Mouse (Mus musculus) MEL (cell line): ENCODE results near the gene Lin54. TPM values are rescaled to one million over a fixed set of nuclear protein-coding genes. Genes with fewer than 3 reads are reported as not detected.

Experiments used
- polyA plus RNA-seq, 2 experiments: library from polyadenylated mRNA; stranded (reverse) in 1 of 2; unstranded in 1 of 2; fragments of >175 nt in 1 of 2; fragments of >200 nt in 1 of 2; gene quantifications; 2 replicates each; pipeline versions ENCODE4 v1.2.1 to v1.2.4; 2012; ENCODE audit warnings: low replicate concordance in 2 of 2, low read depth in 1 of 2; ENCODE audit not compliant: insufficient read length in 2 of 2, insufficient read depth in 1 of 2, missing spikeins in 1 of 2
- total RNA-seq: library from RNA; depleted of rRNA; stranded (reverse); fragments of 300-350 nt; gene quantifications from 2 replicates; pipeline ENCODE4 v1.2.3, GENCODE M21; 2012; rRNA removed

Lin54 gene
- total and polyA plus RNA-seq, 3 experiments = 14.1 to 16.0 TPM; not detected in 1

Other genes with a start within 250 kb of the Lin54 start
- gene Sec31a, start 84.4 kb downstream of the Lin54 start, total RNA-seq = 60.5 and 61.2 TPM in 2 replicates
- 100 to 1,000 TPM in 1 of 2 experiments, not detected in 1; 165 TPM for gene Sec31a, start 84.4 kb downstream of the Lin54 start, polyA plus RNA-seq
- gene Cops4, start 17.7 kb upstream of the Lin54 start, total RNA-seq = 142 and 143 TPM in 2 replicates
- gene Cops4, start 17.7 kb upstream of the Lin54 start, polyA plus RNA-seq = 100 to 1,000 TPM; 112 to 626 TPM
- 4.9 and 7.1 TPM in 2 replicates for gene Plac8, start 71.6 kb upstream of the Lin54 start, total RNA-seq
- 10 to 100 TPM in 1 of 2 experiments, not detected in 1; 10.6 TPM for gene Plac8, start 71.6 kb upstream of the Lin54 start, polyA plus RNA-seq
- gene Coq2, start 174.5 kb upstream of the Lin54 start, total RNA-seq = 30.9 and 35.4 TPM in 2 replicates
- 10 to 100 TPM in 1 of 2 experiments, not detected in 1; 56.1 TPM for gene Coq2, start 174.5 kb upstream of the Lin54 start, polyA plus RNA-seq
- gene Hpse, start 219.1 kb upstream of the Lin54 start, total RNA-seq = not detected in 2 replicates
- gene Hpse, start 219.1 kb upstream of the Lin54 start, polyA plus RNA-seq = under 1 TPM in 1 of 2 experiments, not detected in 1; 0.03 TPM